Mouse (Mus musculus) liver, adult 2 months (tissue): ENCODE measurements around the gene Ndufs3. TPM values are rescaled to one million over a fixed set of nuclear protein-coding genes. Genes with fewer than 3 reads are reported as not detected.
A peak's percentile ranks its signal among the peaks of the same experiment; 100 is the strongest.

Experiments
- DNase-seq: peaks from one replicate; pipeline ENCODE4 v3.0.0-alpha.2; 2011; ENCODE audit warnings: low read depth, low spot score; ENCODE audit errors: extremely low read depth
- H3K27ac ChIP-seq: fragments of 200-500 bp; replicated peaks from 2 replicates; pipeline ENCODE4 v1.5.1; 2012; ENCODE audit warnings: low read depth, mild to moderate bottlenecking, control low read depth, inconsistent platforms, low read length; ENCODE audit not compliant: insufficient read depth
- H3K27me3 ChIP-seq: fragments of 200-500 bp; 2 replicates; pipeline ENCODE4 v1.6.1; 2012; ENCODE audit warnings: mild to moderate bottlenecking, moderate library complexity, low read length, inconsistent platforms; ENCODE audit not compliant: control insufficient read depth, insufficient read depth
- H3K36me3 ChIP-seq: fragments of 200-500 bp; 2 replicates; pipeline ENCODE4 v1.6.1; 2012; ENCODE audit warnings: low read length, inconsistent platforms; ENCODE audit not compliant: control insufficient read depth, insufficient read depth
- H3K4me1 ChIP-seq: fragments of 200-500 bp; 2 replicates; pipeline ENCODE4 v1.6.1; 2011; ENCODE audit warnings: low read length; ENCODE audit not compliant: control insufficient read depth, insufficient read depth
- H3K4me3 ChIP-seq: fragments of 200-500 bp; 2 replicates; pipeline ENCODE4 v1.5.1; 2011; ENCODE audit warnings: low read depth, mild to moderate bottlenecking, control low read depth, low read length, moderate library complexity; ENCODE audit not compliant: insufficient read depth
- H3K79me2 ChIP-seq: fragments of 200-500 bp; 2 replicates; pipeline ENCODE4 v1.6.1; 2012; ENCODE audit warnings: inconsistent platforms, mild to moderate bottlenecking, low read length, moderate library complexity; ENCODE audit not compliant: control insufficient read depth, insufficient read depth
- H3K9ac ChIP-seq: fragments of 200-500 bp; 2 replicates; pipeline ENCODE4 v1.6.1; 2012; ENCODE audit warnings: low read depth, mild to moderate bottlenecking, control low read depth, inconsistent platforms, low read length
- CTCF ChIP-seq: fragments of 200-500 bp; IDR thresholded peaks from 2 replicates; pipeline ENCODE4 v1.5.1; 2011; ENCODE audit warnings: low read depth, low read length, control low read depth
- POLR2A ChIP-seq: fragments of 200-500 bp; IDR thresholded peaks from 2 replicates; pipeline ENCODE4 v1.6.1; 2011; ENCODE audit warnings: low read length, control low read depth; ENCODE audit not compliant: insufficient read depth; ENCODE audit errors: extremely low read depth
- WGBS: fragments of 180-500 bp; shearing (Covaris S2); methylation state at CpG from one replicate; pipeline ENCODE4 v1.1.7; 2018; 5-methylcytosine and 5-hydroxymethylcytosine counted together
- polyA plus RNA-seq: library from polyadenylated mRNA; depleted of rRNA; stranded (reverse); fragments of >200 nt; gene quantifications from 2 replicates; pipeline ENCODE4 v1.2.3, GENCODE M21; 2012; rRNA removed
- total RNA-seq: library from RNA; depleted of rRNA; stranded (reverse); fragments of >200 nt; gene quantifications from 2 replicates; pipeline ENCODE4 v1.2.3, GENCODE M21; 2014; rRNA removed

Ndufs3 gene
- total and polyA plus RNA-seq, 2 experiments = 191 to 205 TPM

DNA sequence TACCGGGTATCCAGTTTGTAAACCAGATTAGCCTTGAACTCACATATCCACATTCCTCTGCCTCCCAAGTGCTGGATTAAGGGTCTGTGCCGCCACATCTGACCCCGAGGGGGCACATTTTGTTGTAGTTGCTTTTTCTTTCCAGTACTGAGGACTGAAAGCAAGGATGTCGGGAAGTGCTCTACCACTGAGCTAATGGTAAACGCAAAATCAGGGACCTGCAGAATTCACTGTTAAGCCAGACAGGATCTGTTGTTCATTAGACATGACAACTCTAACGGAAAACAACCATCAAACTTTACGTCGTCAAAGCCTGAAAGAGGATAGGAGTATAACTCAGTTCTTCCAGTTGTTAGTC is 58.1 kb downstream of the Ndufs3 start:
- Histone ChIP-seq H3K79me2 (peaks cover 3% of the 10 kb centered on the region; the same call in 1 of the 2 replicates), H3K4me1 (peaks cover 15% of the 10 kb centered on the region), H3K27me3 (no peaks in the 10 kb centered on the region), H3K4me3 (peak overlapping the region; percentile 11), H3K27ac (peak overlapping the region; percentile 92), H3K9ac (peak overlapping the region; percentile 66), H3K36me3 (peaks cover 21% of the 10 kb centered on the region)
- TF ChIP-seq CTCF = no peak
- no peak for TF ChIP-seq POLR2A
- DNase-seq = no peak
- 1% methylated on average over 8 of the region's 8 CpGs for WGBS

DNA sequence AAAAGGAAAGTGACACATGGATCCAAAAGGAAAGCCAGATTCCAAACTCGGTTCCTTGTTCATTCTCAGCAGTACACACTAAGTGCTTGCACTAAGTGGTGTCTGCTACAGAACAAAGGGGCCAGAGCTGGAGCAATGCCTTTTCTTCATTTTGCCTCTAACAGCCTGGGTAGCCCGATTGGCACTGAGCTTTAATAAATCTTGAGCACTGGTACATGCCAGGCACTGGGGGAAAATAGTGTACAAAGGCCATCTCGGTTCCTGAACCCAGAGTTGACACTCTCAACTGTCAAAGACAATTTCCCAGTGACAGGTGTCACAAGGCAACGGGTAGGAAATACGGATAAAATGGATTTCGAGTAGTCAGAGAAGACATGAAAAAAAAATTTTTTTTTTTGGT is 58.5 kb downstream of the Ndufs3 start:
- Histone ChIP-seq H3K27ac (peak overlapping the region; percentile 92), H3K9ac (no peak overlapping the region), H3K79me2 (peaks cover 3% of the 10 kb centered on the region; the same call in 1 of the 2 replicates), H3K27me3 (no peaks in the 10 kb centered on the region), H3K4me1 (peaks cover 14% of the 10 kb centered on the region), H3K36me3 (peaks cover 17% of the 10 kb centered on the region), H3K4me3 (no peak overlapping the region)
- 17% methylated on average over 6 of the region's 6 CpGs for WGBS
- TF ChIP-seq CTCF = no peak
- TF ChIP-seq POLR2A = no peak
- peak; percentile 83 for DNase-seq

DNA sequence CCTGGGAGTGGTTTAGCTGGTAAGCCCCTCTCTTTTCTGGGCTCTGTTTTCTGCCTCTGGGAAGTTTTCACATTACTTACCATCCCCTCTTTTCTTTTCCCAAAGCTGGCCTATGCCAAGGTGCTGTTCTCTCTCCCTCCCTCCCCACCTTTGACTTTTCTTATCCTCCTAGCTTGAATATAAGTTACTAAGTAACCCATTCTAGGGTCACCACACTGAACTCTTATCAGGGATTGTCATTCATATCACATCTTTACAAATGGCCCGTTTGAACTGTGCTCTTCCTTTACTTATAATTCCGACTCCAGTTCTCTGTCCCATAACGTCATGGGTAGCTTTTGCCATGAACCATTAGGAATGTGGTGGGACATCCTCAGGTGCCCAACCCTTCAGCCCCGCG is 59.4 kb downstream of the Ndufs3 start:
- H3K4me3 ChIP-seq = no peak overlapping the region
- no peak overlapping the region for H3K9ac ChIP-seq
- peaks cover 9% of the 10 kb centered on the region; the same call in 1 of the 2 replicates for H3K36me3 ChIP-seq
- WGBS = 36% methylated on average over 5 of the region's 5 CpGs
- H3K4me1 ChIP-seq = peaks cover 11% of the 10 kb centered on the region
- no peak overlapping the region for H3K27ac ChIP-seq
- TF ChIP-seq CTCF (no peak), POLR2A (no peak)
- H3K79me2 ChIP-seq = peaks cover 3% of the 10 kb centered on the region; the same call in 1 of the 2 replicates
- DNase-seq = peak; percentile 72
- H3K27me3 ChIP-seq = no peaks in the 10 kb centered on the region

Other genes with a start within 250 kb of the Ndufs3 start
- 9.6 and 13.7 TPM in 2 replicates for gene Nup160, start 227.6 kb downstream of the Ndufs3 start, total RNA-seq
- 1.3 and 3.1 TPM in 2 replicates for gene Nup160, start 227.6 kb downstream of the Ndufs3 start, polyA plus RNA-seq
- gene Fnbp4, start 159.5 kb downstream of the Ndufs3 start, total RNA-seq = 17.6 and 17.9 TPM in 2 replicates
- 6.6 and 13.4 TPM in 2 replicates for gene Fnbp4, start 159.5 kb downstream of the Ndufs3 start, polyA plus RNA-seq
- gene Agbl2, start 122.1 kb downstream of the Ndufs3 start, total RNA-seq = not detected in 2 replicates
- gene Agbl2, start 122.1 kb downstream of the Ndufs3 start, polyA plus RNA-seq = 0.05 TPM in 1 of 2 replicates, not detected in the other
- 186 TPM in 2 replicates for gene Mtch2, start 57.7 kb downstream of the Ndufs3 start, total RNA-seq
- 103 and 108 TPM in 2 replicates for gene Mtch2, start 57.7 kb downstream of the Ndufs3 start, polyA plus RNA-seq
- gene C1qtnf4, start 19.0 kb downstream of the Ndufs3 start, total RNA-seq = 0.18 and 0.67 TPM in 2 replicates
- 1.1 and 1.4 TPM in 2 replicates for gene C1qtnf4, start 19.0 kb downstream of the Ndufs3 start, polyA plus RNA-seq
- 9.0 and 9.3 TPM in 2 replicates for gene Kbtbd4, start 87 bp downstream of the Ndufs3 start, total RNA-seq
- gene Kbtbd4, start 87 bp downstream of the Ndufs3 start, polyA plus RNA-seq = 12.7 and 13.5 TPM in 2 replicates
- gene Celf1, start 35.6 kb upstream of the Ndufs3 start, total RNA-seq = 39.5 and 46.2 TPM in 2 replicates
- 30.5 and 32.9 TPM in 2 replicates for gene Celf1, start 35.6 kb upstream of the Ndufs3 start, polyA plus RNA-seq
- gene Rapsn, start 130.8 kb upstream of the Ndufs3 start, total RNA-seq = 0.07 TPM in 1 of 2 replicates, not detected in the other
- 0.09 TPM in 1 of 2 replicates, not detected in the other for gene Rapsn, start 130.8 kb upstream of the Ndufs3 start, polyA plus RNA-seq
- gene Psmc3, start 149.2 kb upstream of the Ndufs3 start, total RNA-seq = 147 and 190 TPM in 2 replicates
- gene Psmc3, start 149.2 kb upstream of the Ndufs3 start, polyA plus RNA-seq = 69.4 and 71.4 TPM in 2 replicates
- 4.3 and 6.8 TPM in 2 replicates for gene Slc39a13, start 165.6 kb upstream of the Ndufs3 start, total RNA-seq
- 13.1 and 17.5 TPM in 2 replicates for gene Slc39a13, start 165.6 kb upstream of the Ndufs3 start, polyA plus RNA-seq
- 3.7 and 4.8 TPM in 2 replicates for gene Spi1, start 177.6 kb upstream of the Ndufs3 start, total RNA-seq
- gene Spi1, start 177.6 kb upstream of the Ndufs3 start, polyA plus RNA-seq = 9.5 and 16.5 TPM in 2 replicates
- gene Mybpc3, start 213.3 kb upstream of the Ndufs3 start, total RNA-seq = 0.07 TPM in 1 of 2 replicates, not detected in the other
- 0.01 and 0.04 TPM in 2 replicates for gene Mybpc3, start 213.3 kb upstream of the Ndufs3 start, polyA plus RNA-seq